Mouse (Mus musculus): ENCODE measurements around the gene Lsp1.
A peak's percentile ranks its signal among the peaks of the same experiment; 100 is the strongest.

Lsp1 gene

GRCm38 (mm10) chr7:142460636-142461077 is at the start of gene Lsp1:
Gene Lsp1, plus strand, starts transcription at chr7:142460809.
- no peak for DNase-seq

GRCm38 (mm10) chr7:142413285-142413684 is 47.3 kb upstream of the Lsp1 start:
- no peak for DNase-seq

GRCm38 (mm10) chr7:142415314-142415713 is 45.3 kb upstream of the Lsp1 start:
- DNase-seq, result no peak

- no peak for DNase-seq
These were observed 44.4 kb upstream of the Lsp1 start for GRCm38 (mm10) chr7:142416225-142416624.

- DNase-seq, result no peak
These were observed 42.6 kb upstream of the Lsp1 start for GRCm38 (mm10) chr7:142418027-142418426.

- DNase-seq, result no peak
These were observed 41.9 kb upstream of the Lsp1 start for GRCm38 (mm10) chr7:142418679-142419078.

- DNase-seq, result no peak
These were observed 40.7 kb upstream of the Lsp1 start for GRCm38 (mm10) chr7:142419887-142420286.

GRCm38 (mm10) chr7:142421826-142422225 is 38.8 kb upstream of the Lsp1 start:
- DNase-seq, result no peak

GRCm38 (mm10) chr7:142425641-142426213 is 34.9 kb upstream of the Lsp1 start:
- DNase-seq, result peak; percentile 45

- DNase-seq, result no peak
These were observed 32.4 kb upstream of the Lsp1 start for GRCm38 (mm10) chr7:142428213-142428612.

- DNase-seq, result peak; percentile 46
These were observed 30.4 kb upstream of the Lsp1 start for GRCm38 (mm10) chr7:142430160-142430678.

GRCm38 (mm10) chr7:142431106-142431505 is 29.5 kb upstream of the Lsp1 start:
- DNase-seq, result no peak

- DNase-seq, result no peak
These were observed 27.0 kb upstream of the Lsp1 start for GRCm38 (mm10) chr7:142433623-142434022.

GRCm38 (mm10) chr7:142434137-142434865 is 26.3 kb upstream of the Lsp1 start, which contains the start of gene Syt8:
Gene Syt8, plus strand, starts transcription at chr7:142434850.
- no peak for DNase-seq

GRCm38 (mm10) chr7:142435524-142435923 is 25.1 kb upstream of the Lsp1 start:
- DNase-seq, result peak; percentile 79

GRCm38 (mm10) chr7:142437324-142437723 is 23.3 kb upstream of the Lsp1 start:
- DNase-seq, result peak; percentile 63

- no peak for DNase-seq
These were observed 20.6 kb upstream of the Lsp1 start for GRCm38 (mm10) chr7:142439966-142440365.

- DNase-seq, result peak; percentile 34
These were observed 19.9 kb upstream of the Lsp1 start for GRCm38 (mm10) chr7:142440657-142441114.

GRCm38 (mm10) chr7:142441585-142441984 is 19.0 kb upstream of the Lsp1 start, which contains the start of gene Tnni2:
Gene Tnni2, plus strand, starts transcription at chr7:142441808.
- no peak for DNase-seq

GRCm38 (mm10) chr7:142442081-142442907 is 18.3 kb upstream of the Lsp1 start:
- no peak for DNase-seq

- no peak for DNase-seq
These were observed 17.6 kb upstream of the Lsp1 start for GRCm38 (mm10) chr7:142442908-142443420.

- no peak for DNase-seq
These were observed 17.1 kb upstream of the Lsp1 start for GRCm38 (mm10) chr7:142443474-142443873.

- DNase-seq, result no peak
These were observed 16.4 kb upstream of the Lsp1 start for GRCm38 (mm10) chr7:142444171-142444570.
